Mouse (Mus musculus) cerebellum, adult 9-10 months (tissue): ENCODE measurements around the gene Ndufs8.

Experiments used
- DNase-seq: peaks from one replicate; pipeline ENCODE4 v3.0.0; 2022

Gene Ndufs8

DNA sequence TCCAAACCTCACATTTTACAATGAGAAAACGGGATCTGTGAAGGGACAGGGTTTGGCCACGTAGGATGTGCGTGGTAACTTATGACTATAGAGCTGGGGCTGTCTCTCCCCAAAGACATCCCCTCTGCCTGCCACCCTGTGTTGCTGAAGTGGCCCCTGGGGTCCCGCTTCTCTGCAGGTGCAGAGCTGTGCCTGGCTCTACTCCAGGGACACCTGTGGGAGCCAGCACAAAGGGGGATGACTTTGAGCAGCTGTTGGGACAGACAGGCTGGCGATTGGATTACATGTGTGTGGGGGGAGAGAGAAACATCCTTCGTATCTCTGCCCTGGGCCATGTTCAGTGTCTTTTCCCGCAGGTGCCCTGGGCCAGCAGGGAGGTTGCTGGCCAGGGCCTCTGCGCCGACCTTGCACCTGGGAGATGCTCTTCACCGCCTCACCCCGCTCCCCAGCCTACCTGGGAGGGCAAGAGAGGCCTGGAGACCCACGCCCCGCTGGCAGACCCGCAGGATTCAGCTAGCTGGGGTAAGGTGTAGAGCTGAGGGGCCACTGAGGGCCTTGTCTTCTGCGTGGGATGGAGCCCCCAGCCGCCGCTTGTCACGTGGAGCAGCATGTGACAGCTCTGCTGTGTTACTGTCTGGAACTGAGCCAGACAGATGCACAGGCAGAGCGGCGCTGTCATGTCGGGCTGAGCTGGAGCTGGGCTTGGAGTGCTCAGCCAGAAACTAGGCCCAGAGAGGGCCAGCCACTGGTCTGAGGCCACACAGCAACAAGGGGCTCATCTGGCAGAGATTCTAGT, 17.9 kb upstream of the Ndufs8 start:
- no peak for DNase-seq

DNA sequence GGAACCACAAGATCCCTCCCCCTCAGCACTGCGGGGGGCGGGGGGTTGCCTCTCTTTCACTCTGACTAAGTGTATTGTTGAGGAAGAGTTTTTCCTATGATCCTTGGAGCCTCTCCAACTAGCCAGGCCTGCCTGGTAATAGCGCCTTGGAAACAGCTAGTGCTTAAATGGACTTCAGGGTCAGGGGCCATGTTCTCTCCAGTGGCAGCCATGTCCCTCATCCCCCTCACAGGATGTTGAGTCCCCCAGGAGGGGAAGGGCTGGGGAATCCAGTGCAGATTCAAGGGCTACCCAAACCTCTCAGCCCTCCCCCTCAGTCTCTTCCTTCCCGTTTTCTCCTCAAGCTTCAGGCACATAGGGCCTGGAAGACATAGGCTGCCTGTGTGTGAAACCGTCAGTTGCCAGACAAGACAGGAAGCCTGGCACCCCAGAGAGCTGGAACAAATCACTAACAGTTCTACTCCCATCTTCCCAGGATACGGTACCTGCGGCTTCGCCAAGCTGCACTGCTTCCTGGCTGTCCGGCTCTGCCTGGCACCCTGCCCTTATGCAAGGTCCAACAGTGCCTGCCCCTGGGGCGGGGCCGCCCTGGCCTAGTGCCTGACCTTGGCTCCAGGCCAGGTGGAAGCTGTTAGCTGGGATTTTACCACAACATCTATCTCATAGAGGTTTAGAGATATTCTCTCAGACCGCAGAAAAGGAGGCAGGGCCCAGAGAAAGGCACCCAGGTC, 16.8 kb upstream of the Ndufs8 start, which contains the start of gene Aldh3b1:
Aldh3b1 (minus strand) TSS at position 598 of the 731 bp plus-strand sequence.
- DNase-seq, result peak; percentile 93

- no peak for DNase-seq
Observed at GRCm38 (mm10) chr19:3928779-3929178, 16.2 kb upstream of the Ndufs8 start.

GRCm38 (mm10) chr19:3927989-3928388, 15.4 kb upstream of the Ndufs8 start:
- DNase-seq, result no peak

DNA sequence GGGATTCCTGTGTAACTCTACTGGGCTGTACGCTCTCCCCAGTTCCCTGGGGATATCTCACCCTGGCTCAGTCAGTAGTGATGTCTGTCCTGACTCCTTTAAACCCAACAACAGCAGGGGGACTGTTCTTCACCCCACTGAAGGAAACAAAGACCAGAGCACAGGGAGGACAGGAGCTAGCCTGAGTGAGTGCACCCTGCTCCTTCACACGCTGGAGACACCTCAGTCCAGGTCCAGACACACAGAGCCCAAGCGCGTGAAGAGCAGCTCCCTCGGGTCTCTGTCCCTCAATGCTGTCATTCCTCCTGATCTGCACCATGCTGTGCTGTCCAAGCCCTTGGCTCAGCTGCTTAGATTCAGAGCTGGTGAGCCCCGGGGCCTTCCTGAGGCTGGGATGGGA, 14.1 kb upstream of the Ndufs8 start:
- no peak for DNase-seq

GRCm38 (mm10) chr19:3926279-3926678, 13.7 kb upstream of the Ndufs8 start:
- peak; percentile 57 for DNase-seq

DNA sequence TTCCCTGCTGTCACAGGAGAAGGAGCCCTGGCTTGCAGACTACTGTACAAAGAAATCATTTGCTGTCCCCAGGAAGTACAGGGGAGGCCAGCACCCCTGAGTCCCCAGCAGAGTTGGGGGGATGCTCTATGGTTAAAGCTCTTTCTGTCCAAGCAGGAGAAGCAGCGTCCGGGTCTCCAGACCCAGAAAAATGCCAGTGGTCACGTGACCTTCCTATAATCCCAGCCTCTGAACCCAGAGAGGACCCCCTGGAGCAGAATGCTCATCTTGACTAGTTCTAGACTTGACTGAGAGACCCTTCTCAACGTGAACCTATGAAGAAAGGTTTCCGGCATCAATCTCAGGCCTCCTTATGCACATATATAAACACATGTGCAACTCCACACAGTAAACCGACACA, 13.3 kb upstream of the Ndufs8 start:
- no peak for DNase-seq

DNA sequence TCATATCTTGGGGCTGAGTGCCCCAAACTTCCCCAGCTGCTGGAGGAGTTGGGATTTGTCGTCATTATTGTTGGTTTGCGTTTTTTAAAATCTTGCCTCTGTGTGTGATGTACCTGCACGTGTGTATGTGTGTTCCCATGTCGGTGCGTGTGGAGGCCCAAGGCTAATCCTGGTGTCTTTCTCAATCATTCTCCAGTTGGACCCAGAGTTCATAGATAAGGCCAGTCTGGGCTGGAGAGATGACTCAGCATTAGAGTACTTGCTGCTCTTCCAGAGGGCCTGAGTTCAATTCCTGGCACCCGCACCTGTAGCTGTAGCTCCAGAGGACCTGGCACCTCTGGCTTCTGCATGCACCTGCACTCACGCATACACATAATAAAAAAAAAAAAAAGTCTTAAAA, 12.3 kb upstream of the Ndufs8 start:
- DNase-seq, result no peak

GRCm38 (mm10) chr19:3924190-3924589, 11.6 kb upstream of the Ndufs8 start:
- DNase-seq, result no peak

- no peak for DNase-seq
Observed at GRCm38 (mm10) chr19:3923586-3923985, 11.0 kb upstream of the Ndufs8 start.

- DNase-seq, result no peak
Observed at GRCm38 (mm10) chr19:3922661-3923371, 10.2 kb upstream of the Ndufs8 start.

- no peak for DNase-seq
Observed at GRCm38 (mm10) chr19:3919928-3920327, 7.4 kb upstream of the Ndufs8 start.

GRCm38 (mm10) chr19:3916727-3917126, 4.2 kb upstream of the Ndufs8 start:
- no peak for DNase-seq

DNA sequence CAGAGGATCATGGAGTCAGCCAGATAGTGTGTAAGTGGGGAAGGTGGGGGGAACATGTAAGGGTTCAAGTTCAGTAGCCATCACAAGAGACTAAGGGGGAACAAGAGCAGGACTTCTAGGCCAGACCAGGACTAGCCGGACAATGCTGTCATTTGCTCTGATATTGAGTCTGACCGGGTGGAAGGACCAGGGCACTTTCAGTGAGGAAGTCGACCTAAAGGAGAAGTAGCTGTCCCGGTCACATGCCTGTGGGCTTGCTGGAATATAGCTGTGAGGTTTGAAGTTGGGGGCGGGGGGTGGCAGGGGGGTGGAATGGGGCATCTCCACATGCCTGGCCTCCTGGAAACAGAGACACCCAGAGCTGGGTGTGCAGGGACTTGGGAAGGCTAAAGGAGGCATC, 2.0 kb upstream of the Ndufs8 start:
- no peak for DNase-seq

DNA sequence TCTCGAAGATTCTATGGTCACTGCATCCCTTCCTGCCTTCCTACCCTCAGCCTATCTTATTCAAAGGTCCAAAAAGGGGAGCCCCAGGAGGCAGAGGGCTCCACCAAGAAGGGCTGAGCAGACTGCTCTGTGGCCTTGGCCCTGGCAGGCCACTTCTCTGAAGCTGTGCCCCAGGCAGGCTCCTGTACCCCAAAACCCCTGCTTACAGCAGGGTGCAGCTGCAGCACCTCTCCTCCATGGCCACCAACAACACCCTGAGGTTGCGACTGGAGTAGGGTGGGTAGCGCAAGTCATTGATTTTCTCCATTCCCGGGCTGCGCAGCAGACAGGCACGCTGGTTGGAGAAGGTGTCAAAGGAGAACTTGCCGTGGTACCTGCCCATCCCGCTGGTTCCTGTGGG, 1.1 kb upstream of the Ndufs8 start:
- DNase-seq, result peak; percentile 52

- DNase-seq, result no peak
Observed at GRCm38 (mm10) chr19:3910206-3910605, 2.4 kb downstream of the Ndufs8 start.

- no peak for DNase-seq
Observed at GRCm38 (mm10) chr19:3907876-3908660, 4.5 kb downstream of the Ndufs8 start.

- DNase-seq, result peak; percentile 48
Observed at GRCm38 (mm10) chr19:3906795-3907786, 5.5 kb downstream of the Ndufs8 start, which contains the start of gene Tcirg1. Tcirg1 (minus strand) TSS chr19:3907133.

GRCm38 (mm10) chr19:3906326-3906725, 6.2 kb downstream of the Ndufs8 start:
- no peak for DNase-seq

GRCm38 (mm10) chr19:3905261-3905969, 7.2 kb downstream of the Ndufs8 start:
- DNase-seq, result no peak

GRCm38 (mm10) chr19:3904363-3904675, 8.3 kb downstream of the Ndufs8 start:
- no peak for DNase-seq
